Mouse (Mus musculus) CH12.LX (cell line): Measurements from ENCODE around the gene Ctsl.

Experiments
- CHD1 ChIP-seq: IDR thresholded peaks from 2 replicates; pipeline ENCODE4 v1.6.1; 2012; ENCODE audit warnings: low read depth, low read length, improper control_type of control experiment, inconsistent platforms
- POLR2A ChIP-seq: IDR thresholded peaks from 2 replicates; pipeline ENCODE4 v1.6.1; 2011; ENCODE audit warnings: low read depth, mild to moderate bottlenecking, improper control_type of control experiment, low read length
- USF1 ChIP-seq: IDR thresholded peaks from 2 replicates; pipeline ENCODE4 v1.6.1; 2014; ENCODE audit warnings: low read depth, mild to moderate bottlenecking, inconsistent platforms, low read length, improper control_type of control experiment

GRCm38 (mm10) chr13:64349474-64349873, 21.2 kb downstream of the Ctsl start:
- TF ChIP-seq POLR2A (no peak), USF1 (no peak), CHD1 (no peak)
